In genomic region chr11:116827534-116828165, GRCm38 (mm10) we compare ENCODE assay signal across 8 mouse cellular contexts. TPM values are rescaled to one million over a fixed set of nuclear protein-coding genes. Genes with fewer than 3 reads are reported as not detected.
DNase-seq lines count a peak whose midpoint lies in the region; ATAC-seq lines count a peak whose summit lies in the region.

TSS of gene Mxra7 (minus strand) at chr11:116828046.

- no peaks in the 10 kb centered on the region for H3K9me3 ChIP-seq in intestine, embryonic 14.5 days (ENCODE audit: control insufficient read depth, low read length)
- H3K9me3 ChIP-seq in limb, embryonic 12.5 days = no peaks in the 10 kb centered on the region
- no peaks in the 10 kb centered on the region for H3K9me3 ChIP-seq in midbrain, embryonic 14.5 days (ENCODE audit: control insufficient read depth, low read length)

- peaks cover 1% of the 10 kb centered on the region; the same call in 1 of the 2 replicates for H3K36me3 ChIP-seq in intestine, embryonic 14.5 days (ENCODE audit: control insufficient read depth, insufficient read depth, low read length)
- peaks cover 4% of the 10 kb centered on the region; the same call in 1 of the 2 replicates for H3K36me3 ChIP-seq in limb, embryonic 12.5 days
- peaks cover 2% of the 10 kb centered on the region for H3K36me3 ChIP-seq in midbrain, embryonic 14.5 days (ENCODE audit: control insufficient read depth, insufficient read depth, low read length)
- no peaks in the 10 kb centered on the region for H3K36me3 ChIP-seq in splenic B cell, adult 2 months (ENCODE audit: control insufficient read depth, insufficient read depth, low read length, poor library complexity, severe bottlenecking)

- peaks cover 27% of the 10 kb centered on the region for H3K4me1 ChIP-seq in intestine, embryonic 14.5 days (replicated peaks; ENCODE audit: control insufficient read depth, insufficient read depth, low read length)
- peaks cover 37% of the 10 kb centered on the region for H3K4me1 ChIP-seq in limb, embryonic 12.5 days (replicated peaks)
- H3K4me1 ChIP-seq in midbrain, embryonic 14.5 days (ENCODE audit: control insufficient read depth, insufficient read depth, low read length) = peaks cover 20% of the 10 kb centered on the region

- H3K9ac ChIP-seq in intestine, embryonic 14.5 days (ENCODE audit: low read length) = peak within 1 kb of the TSS; percentile 68
- peak within 1 kb of the TSS; percentile 84 for H3K9ac ChIP-seq in limb, embryonic 12.5 days (replicated peaks)
- H3K9ac ChIP-seq in midbrain, embryonic 14.5 days (replicated peaks; ENCODE audit: low read length) = peak within 1 kb of the TSS; percentile 71

- H3K4me2 ChIP-seq in intestine, embryonic 14.5 days (ENCODE audit: low read length) = peak within 1 kb of the TSS; percentile 71
- H3K4me2 ChIP-seq in limb, embryonic 12.5 days = peak within 1 kb of the TSS; percentile 89
- H3K4me2 ChIP-seq in midbrain, embryonic 14.5 days (ENCODE audit: low read length) = peak within 1 kb of the TSS; percentile 82

- under 1% methylated on average over 67 of the region's 71 CpGs for WGBS in intestine, embryonic 14.5 days
- WGBS in limb, embryonic 12.5 days = 1% methylated on average over 69 of the region's 71 CpGs
- WGBS in midbrain, embryonic 14.5 days = 1% methylated on average over 71 of the region's 71 CpGs

- no peak for ATAC-seq in CD4-positive, CD25-positive, alpha-beta regulatory T cell, adult 4 months
- ATAC-seq in intestine, embryonic 14.5 days (replicated peaks; ENCODE audit: low FRiP score, low TSS enrichment, low read depth) = peak; percentile 65
- ATAC-seq in limb, embryonic 12.5 days (ENCODE audit: insufficient number of reproducible peaks, insufficient read depth, low FRiP score, low TSS enrichment, low read depth) = no peak
- peak; percentile 44; the same call in 1 of the 2 replicates for ATAC-seq in midbrain, embryonic 14.5 days (ENCODE audit: low FRiP score, low TSS enrichment)

- peak within 1 kb of the TSS; percentile 67 for H3K27ac ChIP-seq in intestine, embryonic 14.5 days (ENCODE audit: low read depth)
- peak within 1 kb of the TSS; percentile 73 for H3K27ac ChIP-seq in limb, embryonic 12.5 days
- H3K27ac ChIP-seq in midbrain, embryonic 14.5 days (replicated peaks; ENCODE audit: low read depth, low read length) = peak within 1 kb of the TSS; percentile 70

- intact Hi-C loops in gastrocnemius, postnatal 36 days (cut with DNase I) = no loop called here

- DNase-seq in CD4-positive, CD25-positive, alpha-beta regulatory T cell, adult 2 months (ENCODE audit: low read depth, low spot score) = peak; percentile 51
- DNase-seq in cerebellum, postnatal 36 days = peak; percentile 61 to 73
- peak; percentile 87 to 88 for DNase-seq in gastrocnemius, postnatal 36 days
- peak; percentile 88 for DNase-seq in intestine, embryonic 14.5 days (ENCODE audit: low spot score)
- DNase-seq in midbrain, embryonic 14.5 days = peak; percentile 83
- DNase-seq in splenic B cell, adult 2 months (ENCODE audit: low read depth, low spot score) = peak; percentile 54

- H3K27me3 ChIP-seq in intestine, embryonic 14.5 days (replicated peaks; ENCODE audit: control insufficient read depth, insufficient read depth, low read length) = no peaks in the 10 kb centered on the region
- H3K27me3 ChIP-seq in limb, embryonic 12.5 days = no peaks in the 10 kb centered on the region
- no peaks in the 10 kb centered on the region for H3K27me3 ChIP-seq in midbrain, embryonic 14.5 days (ENCODE audit: control insufficient read depth, insufficient read depth, low read length)
- no peaks in the 10 kb centered on the region for H3K27me3 ChIP-seq in splenic B cell, adult 2 months (ENCODE audit: control insufficient read depth, insufficient read depth, low read length, poor library complexity, severe bottlenecking)

- peak within 1 kb of the TSS; percentile 58 for H3K4me3 ChIP-seq in intestine, embryonic 14.5 days (ENCODE audit: low read depth, low read length)
- peak within 1 kb of the TSS; percentile 76 for H3K4me3 ChIP-seq in limb, embryonic 12.5 days (replicated peaks)
- H3K4me3 ChIP-seq in midbrain, embryonic 14.5 days (replicated peaks; ENCODE audit: low read depth, low read length) = peak within 1 kb of the TSS; percentile 65

RNA-seq across cellular contexts. Expression of gene Mxra7, which starts in this region (rescaled TPM):
- not detected for polyA plus RNA-seq in CD4-positive, CD25-positive, alpha-beta regulatory T cell, adult 4 months (2017; shearing (Covaris generic))
- total RNA-seq in gastrocnemius, postnatal 36 days (2021) = 10 to 100 TPM; 11.4 to 12.7 TPM
- polyA plus RNA-seq in intestine, embryonic 14.5 days (2014; fragmentation: Nextera tagmentation; extraction: Ambion mirVana) = 22.6 and 23.8 TPM in 2 replicates
- polyA plus RNA-seq in limb, embryonic 12.5 days (2016; fragmentation: Nextera tagmentation; extraction: Ambion mirVana) = 19.6 and 20.8 TPM in 2 replicates
- polyA plus RNA-seq in midbrain, embryonic 14.5 days (2014; fragmentation: Nextera tagmentation; extraction: Ambion mirVana) = 20.7 and 20.9 TPM in 2 replicates

Comparison
In these comparisons a context has a peak if more than half of its experiments do, and no peak if none do; other contexts are left out.
1. RNA of gene Mxra7 (polyA plus RNA-seq): 22.6 to 23.8 TPM in intestine, embryonic 14.5 days, 19.6 to 20.8 TPM in limb, embryonic 12.5 days and 20.7 to 20.9 TPM in midbrain, embryonic 14.5 days; not detected in CD4-positive, CD25-positive, alpha-beta regulatory T cell, adult 4 months; every median in the first group is over 10 times any median in the second.
2. ATAC-seq: peak in intestine, embryonic 14.5 days (single experiment) and midbrain, embryonic 14.5 days (single experiment); none in CD4-positive, CD25-positive, alpha-beta regulatory T cell, adult 4 months (single experiment) and limb, embryonic 12.5 days (single experiment).
3. Peak in every context shown above with its lines, with median percentiles within 50 percentile points of each other: DNase-seq, H3K27ac ChIP-seq, H3K4me2 ChIP-seq, H3K4me3 ChIP-seq and H3K9ac ChIP-seq.